Mouse (Mus musculus) liver, embryonic 14.5 days (tissue): ENCODE results near the gene Celf2.

Experiments
- CTCF ChIP-seq: IDR thresholded peaks from 2 replicates; pipeline ENCODE4 v1.5.1; 2016; ENCODE audit warnings: antibody characterized with exemption, low read depth, control low read depth
- EP300 ChIP-seq: IDR thresholded peaks from 2 replicates; pipeline ENCODE4 v1.6.1; 2016; ENCODE audit warnings: antibody characterized with exemption, low read depth

- TF ChIP-seq CTCF = no peak
- TF ChIP-seq EP300 = no peak
Measured at GRCm38 (mm10) chr2:7060490-7061105, 448.8 kb downstream of the Celf2 start.
